Mouse (Mus musculus): ENCODE data around the gene Ube2e2.

DNA sequence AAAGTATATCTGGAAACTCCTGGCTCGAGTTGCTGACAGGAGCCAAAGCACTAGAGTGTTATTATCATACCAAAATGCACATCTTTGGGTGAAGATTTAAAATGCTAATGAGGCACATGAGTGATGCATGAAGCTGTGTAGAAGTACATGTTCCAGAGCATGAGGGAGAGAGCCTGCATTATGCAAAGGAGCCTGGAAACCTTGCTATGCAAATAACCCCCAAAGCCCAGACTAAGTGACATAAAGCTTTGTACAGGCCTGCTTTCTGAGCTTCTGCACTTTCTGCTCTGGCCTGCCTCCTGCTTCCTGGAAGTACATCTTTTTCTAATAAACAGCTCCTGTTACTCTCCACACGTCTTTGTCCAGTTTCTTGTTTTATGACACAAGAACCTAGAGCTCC, 363.2 kb downstream of the Ube2e2 start:
- TF ChIP-seq POLR2A (IDR thresholded peaks at IDR 0.05; ENCODE audit: insufficient read depth, low read depth, low read length): no peak
- no peak for TF ChIP-seq CTCF (IDR thresholded peaks at IDR 0.05; ENCODE audit: insufficient read depth, low read depth, low read length)

Data from olfactory bulb, adult 2 months (tissue).